9 mouse cellular contexts compared by ENCODE assay signal in genomic region chr15:84720291-84721204, GRCm38 (mm10). TPM values are rescaled to one million over a fixed set of nuclear protein-coding genes. Genes with fewer than 3 reads are reported as not detected.
DNase-seq lines count a peak whose midpoint lies in the region; ATAC-seq and TF ChIP-seq lines count a peak whose summit lies in the region.
"Had no signal": no experiment of that assay in that cellular context is flagged by ENCODE, and none has a peak within 500 bp of the region (broad histone marks: within the 10 kb centered on the region; RNA-seq: fewer than 3 reads in every experiment).

No protein-coding gene starts in this region.

- WGBS in liver, embryonic 14.5 days (ENCODE audit: insufficient replicate concordance), result 6% methylated on average over 33 of the region's 33 CpGs
- 4% methylated on average over 33 of the region's 33 CpGs for WGBS in stomach, embryonic 14.5 days

- intact Hi-C loops in heart, postnatal 25 days (cut with DNase I), result no loop called here

- ATAC-seq in liver, embryonic 14.5 days (ENCODE audit: insufficient read depth), result no peak
- no peak for ATAC-seq in stomach, embryonic 14.5 days (ENCODE audit: insufficient number of reproducible peaks, insufficient read depth, low FRiP score, low read depth)

- no peak overlapping the region for H3K9ac ChIP-seq in liver, embryonic 14.5 days (replicated peaks)
- H3K9ac ChIP-seq in stomach, embryonic 14.5 days (replicated peaks; ENCODE audit: low read depth, low read length), result peak overlapping the region; percentile 30; the same call in 1 of the 2 replicates

- H3K4me3 ChIP-seq in liver, embryonic 14.5 days (ENCODE audit: insufficient read depth in 1 of 2, low read depth in 2 of 2, low read length in 2 of 2), result peak overlapping the region in 1 of 2 experiments; percentile 23; a peak in 1 of 4 replicates
- peak overlapping the region; percentile 42 for H3K4me3 ChIP-seq in stomach, embryonic 14.5 days (ENCODE audit: low read depth, low read length)

- TF ChIP-seq CTCF in liver, embryonic 14.5 days (IDR thresholded peaks at IDR 0.05; ENCODE audit: low read depth), result no peak

- no peak overlapping the region for H3K27ac ChIP-seq in liver, embryonic 14.5 days
- peak overlapping the region; percentile 61; the same call in 1 of the 2 replicates for H3K27ac ChIP-seq in stomach, embryonic 14.5 days (ENCODE audit: low read length)

- H3K4me1 ChIP-seq in liver, embryonic 14.5 days (replicated peaks; ENCODE audit: control insufficient read depth in 2 of 2, insufficient read depth in 2 of 2, low read length in 1 of 2), result 0 out of 4 replicates have a peak, but pooled peaks cover 0 to 2% of the 10 kb centered on the region in 2 experiments
- peaks cover 11% of the 10 kb centered on the region; the same call in 1 of the 2 replicates for H3K4me1 ChIP-seq in stomach, embryonic 14.5 days (ENCODE audit: control insufficient read depth, insufficient read depth, low read length)

- H3K27me3 ChIP-seq in liver, embryonic 14.5 days (ENCODE audit: control insufficient read depth, insufficient read depth, low read length), result peaks cover 4% of the 10 kb centered on the region
- no peaks in the 10 kb centered on the region for H3K27me3 ChIP-seq in stomach, embryonic 14.5 days (ENCODE audit: control insufficient read depth, insufficient read depth, low read length)

- no peaks in the 10 kb centered on the region for H3K9me3 ChIP-seq in liver, embryonic 14.5 days (ENCODE audit: control insufficient read depth, low read length)
- no peaks in the 10 kb centered on the region for H3K9me3 ChIP-seq in stomach, embryonic 14.5 days (ENCODE audit: control insufficient read depth, low read depth, low read length)

- no peaks in the 10 kb centered on the region for H3K36me3 ChIP-seq in liver, embryonic 14.5 days (replicated peaks; ENCODE audit: control insufficient read depth, insufficient read depth, low read depth)
- H3K36me3 ChIP-seq in stomach, embryonic 14.5 days (ENCODE audit: control insufficient read depth, insufficient read depth, low read length), result no peaks in the 10 kb centered on the region
- H3K36me3 ChIP-seq: G1E had no signal

- peak overlapping the region; percentile 57 for H3K4me2 ChIP-seq in liver, embryonic 14.5 days (ENCODE audit: low read depth)
- peak overlapping the region; percentile 95 for H3K4me2 ChIP-seq in stomach, embryonic 14.5 days (replicated peaks; ENCODE audit: low read depth, low read length)

- DNase-seq in heart, adult 18-20 months, result peak; percentile 29 to 44
- no peak for DNase-seq in heart, postnatal 25 days (ENCODE audit: low spot score)
- DNase-seq in embryo, embryonic 10 days (ENCODE audit: low spot score), result peak; percentile 46
- DNase-seq in heart, postnatal 4 days, result peak; percentile 59
- no peak for DNase-seq in liver, embryonic 14.5 days (ENCODE audit: low read depth in 3 of 3, low spot score in 3 of 3)
- no peak for DNase-seq in right cerebral cortex, postnatal 14 days
- DNase-seq in frontal cortex, postnatal 10 days (ENCODE audit: low spot score in 2 of 2), result no peak

- no peak for TF ChIP-seq EP300 in liver, embryonic 14.5 days (IDR thresholded peaks at IDR 0.05; ENCODE audit: low read depth)

RNA-seq across cellular contexts. Expression of gene Arhgap8, which starts 0.7 kb away (rescaled TPM):
- 1 to 10 TPM; 1.4 TPM for total RNA-seq in heart, adult 18-20 months (2021)
- 1 to 10 TPM in 1 of 2 experiments, under 1 TPM in 1; 0.55 to 1.1 TPM for total RNA-seq in heart, postnatal 25 days (2021)
- 1 to 10 TPM; 3.8 to 4.0 TPM for total RNA-seq in heart, postnatal 4 days (2021)
- 0.29 and 0.36 TPM in 2 replicates for polyA plus RNA-seq in liver, embryonic 14.5 days (2012; rRNA removed)
- polyA plus RNA-seq in liver, embryonic 14.5 days (2014; fragmentation: Nextera tagmentation; extraction: Ambion mirVana), result 0.22 and 0.32 TPM in 2 replicates
- polyA plus RNA-seq in stomach, embryonic 14.5 days (2014; fragmentation: Nextera tagmentation; extraction: Ambion mirVana), result 12.3 and 14.2 TPM in 2 replicates
- total RNA-seq: G1E had no signal
- polyA plus RNA-seq: G1E had no signal

RNA-seq across cellular contexts. Expression of gene Prr5, which starts 51.1 kb away (rescaled TPM):
- total RNA-seq in heart, adult 18-20 months (2021), result 1 to 10 TPM; 4.3 to 6.2 TPM
- 1 to 10 TPM; 3.1 to 3.4 TPM for total RNA-seq in heart, postnatal 25 days (2021)
- total RNA-seq in heart, postnatal 4 days (2021), result 10 to 100 TPM; 11.6 to 12.3 TPM
- polyA plus RNA-seq in liver, embryonic 14.5 days (2012; rRNA removed), result 5.2 and 6.6 TPM in 2 replicates
- polyA plus RNA-seq in liver, embryonic 14.5 days (2014; fragmentation: Nextera tagmentation; extraction: Ambion mirVana), result 3.0 and 3.7 TPM in 2 replicates
- 29.0 and 34.8 TPM in 2 replicates for polyA plus RNA-seq in stomach, embryonic 14.5 days (2014; fragmentation: Nextera tagmentation; extraction: Ambion mirVana)
- total RNA-seq: G1E had no signal
- polyA plus RNA-seq: G1E had no signal

Comparison
In these comparisons a context has a peak if more than half of its experiments do, and no peak if none do; other contexts are left out.
1. DNase-seq: peak in heart, adult 18-20 months (2 of 2), embryo, embryonic 10 days (single experiment) and heart, postnatal 4 days (single experiment); none in heart, postnatal 25 days (single experiment), liver, embryonic 14.5 days (0 of 3), right cerebral cortex, postnatal 14 days (single experiment) and frontal cortex, postnatal 10 days (0 of 2).